Mouse (Mus musculus) kidney, adult 11 months (tissue): ENCODE results near the gene Gm20809.
"Not testable (repeated sequence)": the region's sequence is repeated elsewhere in the genome, so short reads cannot be mapped to it uniquely, and the experiment has no call there.

Experiments
- DNase-seq: peaks from one replicate; pipeline ENCODE4 v3.0.0; 2022

The Gm20809 gene

GRCm38 (mm10) chrY:24454757-24455156 lies at the start of gene Gm20809:
Gm20809 (plus strand) TSS chrY:24455057.
- DNase-seq, result not testable (repeated sequence)
